Mouse (Mus musculus) cerebellum, adult 2 months (tissue): ENCODE data around the gene Rbpjl. TPM values are rescaled to one million over a fixed set of nuclear protein-coding genes. Genes with fewer than 3 reads are reported as not detected.

Source experiments
- DNase-seq, 2 experiments: peaks; one replicate each; pipeline ENCODE4 v3.0.0; 2021
- H3K27ac ChIP-seq: fragments of 200-500 bp; 2 replicates; pipeline ENCODE4 v1.5.1; 2012; ENCODE audit warnings: low read length, control low read depth, inconsistent platforms; ENCODE audit not compliant: insufficient read depth
- H3K27me3 ChIP-seq: fragments of 200-500 bp; 2 replicates; pipeline ENCODE4 v1.6.1; 2012; ENCODE audit warnings: inconsistent platforms, mild to moderate bottlenecking, low read length, moderate library complexity; ENCODE audit not compliant: control insufficient read depth, insufficient read depth
- H3K4me1 ChIP-seq: fragments of 200-500 bp; 2 replicates; pipeline ENCODE4 v1.6.1; 2011; ENCODE audit warnings: low read length; ENCODE audit not compliant: control insufficient read depth, insufficient read depth
- H3K4me3 ChIP-seq: fragments of 200-500 bp; replicated peaks from 2 replicates; pipeline ENCODE3; 2011; ENCODE audit warnings: mild to moderate bottlenecking, low read depth, low read length, control low read depth; ENCODE audit not compliant: insufficient read depth
- CTCF ChIP-seq: fragments of 200-500 bp; IDR thresholded peaks from 2 replicates; pipeline ENCODE4 v1.5.1; 2011; ENCODE audit warnings: low read depth, mild to moderate bottlenecking, control low read depth, low read length, moderate library complexity, borderline replicate concordance; ENCODE audit not compliant: insufficient read depth
- POLR2A ChIP-seq: fragments of 200-500 bp; IDR thresholded peaks from 2 replicates; pipeline ENCODE4 v1.6.1; 2011; ENCODE audit warnings: low read length, control low read depth, borderline replicate concordance; ENCODE audit not compliant: insufficient read depth
- WGBS: fragments of 180-500 bp; shearing (Covaris S2); methylation state at CpG from one replicate; pipeline ENCODE4 v1.1.7; 2018; 5-methylcytosine and 5-hydroxymethylcytosine counted together
- polyA plus RNA-seq: library from polyadenylated mRNA; depleted of rRNA; stranded (reverse); fragments of >200 nt; gene quantifications from 2 replicates; pipeline ENCODE4 v1.2.3, GENCODE M21; 2012

The Rbpjl gene
- polyA plus RNA-seq, 1 experiment: 0.34 TPM

GRCm38 (mm10) chr2:164426121-164426520 is 23.2 kb downstream of the Rbpjl start:
- DNase-seq: no peak
- H3K4me1 ChIP-seq: no peaks in the 10 kb centered on the region
- WGBS: 41% methylated on average over 12 of the region's 12 CpGs
- no peaks in the 10 kb centered on the region for H3K27me3 ChIP-seq
- TF ChIP-seq POLR2A: no peak
- no peak for TF ChIP-seq CTCF
- H3K4me3 ChIP-seq: no peak overlapping the region
- no peak overlapping the region for H3K27ac ChIP-seq

DNA sequence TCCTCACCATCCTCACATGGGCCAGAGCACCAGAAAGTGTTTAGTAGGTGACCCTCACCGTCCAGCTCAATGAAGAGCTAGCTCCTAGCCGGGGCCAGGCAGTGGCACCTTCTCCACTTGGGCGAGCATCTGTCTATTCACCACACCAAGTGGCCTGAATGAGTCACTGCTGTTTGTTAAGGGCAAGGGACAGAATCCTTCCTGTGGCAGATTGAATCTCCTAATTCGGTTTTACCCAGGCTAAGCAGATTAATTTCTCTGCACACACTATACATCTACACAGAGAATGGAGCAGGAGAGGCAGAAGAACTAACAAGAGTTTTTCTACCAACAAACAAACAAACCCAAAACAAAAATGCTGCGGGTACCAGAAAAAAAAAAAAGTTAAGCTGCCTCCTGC is 24.0 kb downstream of the Rbpjl start:
- Histone ChIP-seq H3K4me3 (no peak overlapping the region), H3K4me1 (no peaks in the 10 kb centered on the region), H3K27ac (no peak overlapping the region), H3K27me3 (no peaks in the 10 kb centered on the region)
- DNase-seq: no peak
- WGBS: 88% methylated on average over 5 of the region's 5 CpGs
- TF ChIP-seq POLR2A: no peak

- 53% methylated on average over 5 of the region's 5 CpGs for WGBS
- no peaks in the 10 kb centered on the region for H3K4me1 ChIP-seq
- DNase-seq: no peak
- no peaks in the 10 kb centered on the region for H3K27me3 ChIP-seq
- no peak overlapping the region for H3K4me3 ChIP-seq
- TF ChIP-seq CTCF: no peak
- TF ChIP-seq POLR2A: no peak
- H3K27ac ChIP-seq: no peak overlapping the region
Measured at GRCm38 (mm10) chr2:164428451-164428850, 25.5 kb downstream of the Rbpjl start.

GRCm38 (mm10) chr2:164429881-164430615 is 27.1 kb downstream of the Rbpjl start:
- no peak overlapping the region for H3K4me3 ChIP-seq
- H3K27me3 ChIP-seq: no peaks in the 10 kb centered on the region
- TF ChIP-seq POLR2A (no peak), CTCF (no peak)
- no peak for DNase-seq
- no peaks in the 10 kb centered on the region for H3K4me1 ChIP-seq
- 63% methylated on average over 15 of the region's 15 CpGs for whole genome bisulfite sequencing
- no peak overlapping the region for H3K27ac ChIP-seq

GRCm38 (mm10) chr2:164430697-164431096 is 27.8 kb downstream of the Rbpjl start:
- 31% methylated on average over 7 of the region's 7 CpGs for WGBS
- no peak for DNase-seq
- no peak for TF ChIP-seq POLR2A
- no peak for TF ChIP-seq CTCF

GRCm38 (mm10) chr2:164431676-164432465 is 28.9 kb downstream of the Rbpjl start:
- Histone ChIP-seq H3K27ac (no peak overlapping the region), H3K27me3 (no peaks in the 10 kb centered on the region), H3K4me3 (no peak overlapping the region), H3K4me1 (no peaks in the 10 kb centered on the region)
- TF ChIP-seq POLR2A: no peak
- TF ChIP-seq CTCF: no peak
- DNase-seq: no peak
- WGBS: 61% methylated on average over 9 of the region's 9 CpGs

More at GRCm38 (mm10) chr2:164430697-164431096, 27.8 kb downstream of the Rbpjl start:
- H3K27me3 ChIP-seq: no peaks in the 10 kb centered on the region
- H3K4me1 ChIP-seq: no peaks in the 10 kb centered on the region
- no peak overlapping the region for H3K27ac ChIP-seq
- no peak overlapping the region for H3K4me3 ChIP-seq

GRCm38 (mm10) chr2:164432541-164433191 is 29.7 kb downstream of the Rbpjl start:
- H3K4me3 ChIP-seq: no peak overlapping the region
- 17% methylated on average over 22 of the region's 22 CpGs for WGBS
- no peaks in the 10 kb centered on the region for H3K27me3 ChIP-seq
- no peak overlapping the region for H3K27ac ChIP-seq
- DNase-seq: no peak
- TF ChIP-seq CTCF: no peak
- TF ChIP-seq POLR2A: no peak
- H3K4me1 ChIP-seq: no peaks in the 10 kb centered on the region

GRCm38 (mm10) chr2:164433278-164433895 is 30.4 kb downstream of the Rbpjl start:
- Histone ChIP-seq H3K27ac (no peak overlapping the region), H3K4me1 (no peaks in the 10 kb centered on the region), H3K27me3 (no peaks in the 10 kb centered on the region), H3K4me3 (no peak overlapping the region)
- 86% methylated on average over 9 of the region's 9 CpGs for WGBS
- TF ChIP-seq POLR2A (no peak), CTCF (no peak)
- no peak for DNase-seq
